Mouse (Mus musculus) thymus, postnatal 36 days (tissue): Measurements from ENCODE around the gene Lhx5.

ENCODE experiments used
- DNase-seq, 2 experiments: peaks; one replicate each; pipeline ENCODE4 v3.0.0; 2022; ENCODE audit warnings: mixed read lengths in 2 of 2

Lhx5 gene

DNA sequence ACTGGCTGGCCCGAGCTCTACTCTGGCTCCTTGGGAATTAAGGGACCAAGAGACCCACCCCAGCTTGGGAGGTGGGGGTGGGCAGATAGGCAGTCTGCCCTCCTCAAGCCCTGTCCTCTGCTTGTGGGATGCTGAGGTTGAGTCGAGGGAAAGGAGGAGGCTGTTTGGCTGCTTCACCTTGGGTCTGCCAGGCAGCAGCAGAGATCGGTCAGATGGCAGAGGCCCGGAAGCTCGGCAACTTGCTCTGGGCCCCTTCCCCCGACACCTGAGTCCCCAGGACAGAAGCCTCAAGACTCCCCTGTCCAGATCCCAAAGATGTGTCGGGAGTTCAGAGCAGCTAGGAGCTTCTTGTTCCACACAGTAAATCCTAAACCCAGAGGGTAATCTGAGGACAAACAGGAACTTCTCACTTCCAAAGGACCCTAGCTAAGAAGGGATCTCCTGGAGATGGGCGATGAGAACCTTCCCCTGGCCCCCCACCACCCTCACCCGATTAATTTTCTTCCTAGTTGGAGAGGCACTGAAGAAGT, 1.1 kb downstream of the Lhx5 start:
- DNase-seq: no peak

DNA sequence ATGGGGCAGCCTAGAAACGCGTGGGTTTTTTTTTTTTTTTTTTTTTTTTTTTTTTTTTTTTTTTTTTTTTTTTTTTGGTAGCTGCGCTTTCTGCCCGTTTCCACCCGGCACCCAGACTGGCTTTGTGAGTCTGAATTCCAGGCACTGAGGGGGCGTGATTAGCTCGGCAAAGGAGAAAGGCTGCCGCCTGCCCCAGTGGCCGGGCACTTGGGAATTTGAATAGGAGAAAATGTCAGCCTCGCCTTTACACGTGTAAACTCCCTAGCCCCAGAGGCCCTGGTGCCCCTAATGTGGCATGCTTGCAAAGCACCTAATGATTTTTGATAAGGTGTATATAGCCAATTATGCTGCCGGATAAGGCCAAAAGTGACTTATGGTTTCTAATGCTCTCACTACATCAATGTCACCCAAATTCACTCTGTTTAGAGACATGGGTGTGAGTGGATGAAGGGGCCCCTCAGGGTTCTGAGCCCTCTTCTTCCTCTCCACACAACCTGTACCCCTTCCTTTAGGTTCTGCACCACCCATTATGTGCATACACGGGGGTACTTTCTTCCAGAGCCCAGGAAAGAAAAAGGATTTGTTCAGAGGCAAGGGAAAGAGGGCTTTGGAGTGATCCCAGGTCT, 1.7 kb downstream of the Lhx5 start:
- DNase-seq: no peak

DNA sequence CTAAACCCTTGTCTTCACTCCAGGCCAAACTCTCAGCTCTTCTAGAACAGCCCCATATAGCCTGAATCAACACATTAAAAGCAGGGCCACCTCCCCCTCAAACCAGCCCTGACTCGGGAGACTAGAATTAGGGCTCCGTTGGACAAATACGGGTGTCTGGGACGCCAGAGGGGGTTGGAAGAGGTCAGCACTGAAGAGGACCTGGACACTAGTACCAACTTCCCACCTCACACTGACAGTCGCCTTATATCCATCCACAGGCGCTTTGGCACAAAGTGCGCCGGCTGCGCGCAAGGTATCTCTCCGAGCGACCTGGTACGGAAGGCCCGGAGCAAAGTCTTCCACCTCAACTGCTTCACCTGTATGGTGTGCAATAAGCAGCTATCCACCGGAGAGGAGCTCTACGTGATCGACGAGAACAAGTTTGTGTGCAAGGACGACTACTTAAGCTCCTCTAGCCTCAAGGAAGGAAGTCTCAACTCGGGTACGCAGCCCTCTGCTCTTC, 2.8 kb downstream of the Lhx5 start:
- DNase-seq: no peak

DNA sequence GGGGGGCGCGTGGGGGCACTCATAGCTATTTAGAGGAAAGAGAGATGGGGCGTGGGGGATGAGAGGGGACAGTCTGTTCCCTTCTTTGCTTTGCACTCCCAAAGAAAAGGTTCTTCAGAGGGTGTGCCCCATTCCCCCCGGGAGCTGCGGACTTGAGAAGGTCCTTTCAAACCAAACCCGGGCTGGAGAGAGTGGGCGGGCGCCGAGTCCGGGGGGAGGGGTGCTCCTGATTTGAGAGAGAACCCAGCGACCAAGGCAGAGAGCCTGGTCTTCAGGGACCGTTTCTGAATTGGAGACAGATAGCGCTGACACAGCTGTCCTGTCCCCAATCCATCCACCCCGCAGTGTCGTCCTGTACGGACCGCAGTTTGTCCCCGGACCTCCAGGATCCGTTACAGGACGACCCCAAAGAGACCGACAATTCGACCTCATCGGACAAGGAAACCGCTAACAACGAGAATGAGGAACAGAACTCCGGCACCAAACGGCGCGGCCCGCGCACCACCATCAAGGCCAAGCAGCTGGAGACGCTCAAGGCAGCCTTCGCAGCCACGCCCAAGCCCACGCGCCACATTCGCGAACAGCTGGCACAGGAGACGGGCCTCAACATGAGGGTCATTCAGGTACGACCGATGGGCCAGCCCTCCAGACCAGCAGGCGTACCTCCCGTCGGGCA, 3.6 kb downstream of the Lhx5 start:
- DNase-seq: no peak

DNA sequence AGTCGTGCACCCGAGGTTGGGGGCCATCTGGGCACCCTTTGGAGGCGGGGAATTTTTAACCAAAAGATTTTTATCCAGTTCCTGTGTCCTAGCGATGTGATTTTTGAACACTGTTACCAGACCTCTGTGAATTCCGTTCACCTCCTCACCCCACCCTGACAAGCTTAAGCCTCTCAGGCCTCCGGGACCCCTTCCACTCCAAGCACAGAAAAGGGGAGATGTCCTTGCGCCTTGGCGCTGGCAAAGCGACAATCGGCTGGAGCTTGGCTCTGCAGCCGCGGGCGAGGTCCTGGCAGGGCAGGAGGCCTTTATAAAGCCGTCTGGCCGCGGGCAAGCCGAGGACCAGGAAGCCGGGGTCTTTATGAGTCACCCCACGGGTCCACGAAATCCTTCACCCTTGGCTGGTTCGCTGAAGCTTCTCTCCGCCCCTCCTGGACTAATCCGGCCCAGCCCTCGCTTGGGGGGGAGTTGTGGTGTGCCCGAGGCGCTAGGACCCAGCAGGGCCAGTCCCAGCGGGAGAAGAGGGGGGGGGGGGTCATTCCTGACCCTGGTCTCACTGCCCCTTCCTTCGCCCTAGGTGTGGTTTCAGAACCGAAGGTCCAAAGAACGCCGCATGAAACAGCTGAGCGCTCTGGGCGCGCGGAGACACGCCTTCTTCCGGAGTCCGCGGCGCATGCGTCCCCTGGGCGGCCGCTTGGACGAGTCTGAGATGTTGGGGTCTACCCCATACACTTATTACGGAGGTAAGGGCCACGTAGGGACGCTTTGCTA, 4.4 kb downstream of the Lhx5 start:
- no peak for DNase-seq

DNA sequence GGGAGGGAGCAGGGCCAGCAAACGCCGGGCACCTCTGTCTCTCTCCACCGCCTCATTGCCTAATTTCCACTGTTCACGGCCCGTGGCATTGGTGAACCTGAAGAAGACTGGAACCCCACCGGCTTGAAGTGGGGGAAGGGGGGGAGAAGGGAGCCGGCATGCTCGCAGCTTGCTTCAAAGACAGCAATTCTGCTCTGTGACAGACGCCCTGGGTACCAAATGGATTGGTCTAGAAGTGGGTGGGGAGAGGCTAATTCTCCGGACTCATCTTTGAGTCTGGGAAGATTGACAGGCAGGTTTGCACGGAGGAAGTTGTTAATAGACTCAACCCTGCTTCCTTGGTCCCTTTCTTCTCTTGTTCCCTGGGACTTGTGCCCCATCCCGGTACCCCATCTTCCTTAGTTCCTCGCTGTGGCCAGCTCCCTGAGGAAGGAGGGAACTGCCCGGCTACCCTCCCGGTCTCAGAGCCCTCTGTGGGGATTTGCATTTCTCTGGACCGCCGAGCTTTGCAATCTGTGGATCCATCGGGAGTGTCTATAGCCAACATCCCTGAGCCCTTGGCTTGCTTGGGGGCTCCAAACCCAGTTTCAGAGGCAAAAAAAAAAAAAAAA, 5.5 kb downstream of the Lhx5 start:
- no peak for DNase-seq

DNA sequence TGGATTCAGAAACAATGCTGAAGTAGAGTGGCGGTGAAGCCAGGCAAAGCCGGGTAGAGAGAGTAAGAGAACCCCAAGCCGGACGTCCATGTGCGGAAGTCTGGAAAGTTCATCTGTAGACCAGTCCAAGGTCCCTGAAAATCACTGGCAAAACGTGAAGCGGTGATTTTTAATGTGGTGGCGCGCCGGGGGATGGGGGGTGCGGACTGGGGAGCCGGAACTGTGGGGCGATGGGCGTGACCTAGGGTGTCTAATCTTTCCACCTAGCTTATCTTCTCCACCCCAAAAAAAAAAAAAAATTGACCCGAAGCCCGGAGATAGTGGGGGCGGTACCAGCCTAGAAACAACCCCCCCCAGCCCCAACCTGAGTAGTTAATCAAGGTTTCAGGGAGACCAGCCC, 6.0 kb downstream of the Lhx5 start:
- no peak for DNase-seq

DNA sequence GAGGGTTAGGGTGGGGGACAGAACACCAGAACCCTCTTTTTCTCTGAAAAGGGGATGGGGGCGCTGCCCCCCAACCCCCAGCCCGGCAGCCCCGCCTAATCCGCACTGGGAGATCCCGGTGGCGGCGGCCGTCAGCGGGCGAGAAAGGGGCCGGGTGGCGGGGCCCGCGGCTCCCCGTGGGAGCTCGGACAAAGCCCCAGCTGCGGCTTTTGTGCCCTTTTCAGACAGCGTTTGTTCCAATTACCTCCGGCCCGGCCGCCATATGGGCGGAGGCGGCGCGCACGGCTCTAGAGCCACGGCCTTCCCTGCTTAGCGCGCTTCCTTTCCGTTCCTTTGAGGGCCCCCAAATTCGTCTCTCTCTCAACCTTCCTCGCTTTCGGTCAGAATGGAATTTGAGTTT, 6.5 kb downstream of the Lhx5 start:
- no peak for DNase-seq

DNA sequence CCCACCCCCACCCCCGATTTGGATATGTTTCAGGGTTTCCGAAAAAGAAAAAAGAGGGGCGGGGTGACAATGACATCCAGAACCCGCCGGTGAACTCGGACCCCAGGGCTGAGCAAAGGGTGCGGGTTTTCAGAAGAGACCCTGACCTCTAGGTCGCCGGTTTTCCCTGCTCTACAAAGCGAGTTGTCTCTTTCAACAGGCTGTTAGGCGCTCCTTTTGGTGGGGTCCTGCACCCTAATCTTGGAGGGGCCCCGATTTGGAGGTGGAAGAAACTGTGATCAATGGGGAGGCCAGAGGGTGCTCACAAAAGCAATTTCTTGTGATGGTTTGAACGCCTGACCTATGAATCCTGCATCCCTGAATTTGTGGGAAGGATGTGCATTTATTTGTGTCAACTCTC, 7.0 kb downstream of the Lhx5 start:
- no peak for DNase-seq

DNA sequence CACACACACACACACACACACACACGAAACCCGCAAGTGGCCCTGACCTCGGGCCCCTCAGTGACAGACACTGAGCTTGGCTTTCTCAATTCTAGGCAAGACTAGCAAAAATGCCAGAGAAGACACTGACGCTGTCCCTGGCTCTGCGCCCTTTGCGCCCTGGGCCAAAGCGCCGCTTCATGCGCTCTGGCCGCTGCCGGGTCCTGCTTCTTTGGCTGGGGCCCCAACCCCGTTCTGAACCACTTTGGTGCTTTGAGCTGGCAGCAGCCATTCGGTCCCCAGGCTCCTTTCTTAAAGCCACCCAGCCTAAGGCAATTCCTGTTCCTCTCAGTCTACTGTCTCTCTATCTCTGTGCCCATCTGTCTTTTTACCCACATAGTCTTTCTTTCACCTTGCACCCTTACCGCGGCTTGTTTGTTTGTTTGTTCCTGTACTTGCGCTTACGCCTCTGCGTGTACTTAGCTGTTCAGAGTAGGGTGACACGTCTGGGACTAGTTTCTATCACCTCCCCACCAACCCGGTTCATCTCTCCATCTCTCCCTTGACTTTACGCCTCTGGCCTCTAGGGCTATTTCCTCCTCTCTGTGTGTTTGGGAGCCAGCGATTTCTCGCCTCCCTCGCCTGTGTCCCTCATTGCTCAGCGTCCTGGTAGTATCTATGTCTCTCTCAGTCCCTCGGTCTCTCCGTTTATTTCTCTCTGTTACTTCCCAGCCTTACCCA, 7.7 kb downstream of the Lhx5 start:
- DNase-seq: no peak

DNA sequence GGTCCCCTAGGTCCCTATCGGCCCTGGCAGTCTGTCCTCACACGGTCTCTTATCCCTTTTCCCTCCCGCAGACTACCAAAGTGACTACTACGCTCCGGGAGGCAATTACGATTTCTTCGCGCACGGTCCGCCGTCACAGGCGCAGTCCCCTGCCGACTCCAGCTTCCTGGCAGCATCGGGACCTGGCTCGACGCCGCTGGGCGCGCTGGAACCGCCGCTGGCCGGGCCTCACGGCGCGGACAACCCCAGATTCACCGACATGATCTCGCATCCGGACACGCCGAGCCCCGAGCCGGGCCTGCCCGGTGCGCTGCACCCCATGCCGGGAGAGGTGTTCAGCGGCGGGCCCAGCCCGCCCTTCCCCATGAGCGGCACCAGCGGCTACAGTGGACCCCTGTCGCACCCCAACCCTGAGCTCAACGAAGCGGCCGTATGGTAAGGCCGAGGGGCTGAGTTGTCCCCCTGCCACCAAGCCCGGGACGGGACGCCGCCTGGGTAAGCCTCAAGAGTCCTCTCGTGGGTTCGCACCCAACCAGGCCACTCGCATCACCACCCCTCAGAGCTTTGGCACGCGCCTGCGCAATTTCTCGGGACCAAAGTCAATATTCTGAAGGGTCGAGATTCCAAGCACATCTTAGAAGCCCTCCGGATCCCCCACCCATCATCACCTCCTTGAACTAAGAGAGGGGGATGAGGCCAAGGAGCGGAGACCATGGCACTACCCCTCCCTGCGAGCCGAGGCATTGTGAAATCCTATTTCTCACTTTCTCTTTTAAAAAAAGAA, 8.6 kb downstream of the Lhx5 start:
- DNase-seq: no peak

DNA sequence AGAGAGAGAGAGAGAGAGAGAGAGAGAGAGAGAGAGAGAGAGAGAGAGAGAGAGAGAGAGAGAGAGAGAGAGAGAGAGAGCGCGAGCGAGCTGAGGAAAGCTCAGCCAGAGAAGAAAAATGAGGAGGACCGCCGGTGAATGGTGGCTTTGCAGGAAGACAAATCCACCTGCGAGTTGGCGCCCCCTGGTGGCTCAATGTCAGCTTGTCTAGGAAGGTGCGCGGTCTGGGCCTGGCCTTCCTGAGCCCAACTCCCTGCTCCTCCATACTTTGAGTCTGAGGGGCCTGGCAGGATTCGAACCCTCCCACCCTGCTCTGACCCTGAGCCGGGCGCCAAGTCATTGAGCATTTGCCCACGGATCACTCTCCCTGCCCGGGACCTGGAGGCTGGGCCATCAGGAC, 9.2 kb downstream of the Lhx5 start:
- peak; percentile 73 to 79 for DNase-seq

DNA sequence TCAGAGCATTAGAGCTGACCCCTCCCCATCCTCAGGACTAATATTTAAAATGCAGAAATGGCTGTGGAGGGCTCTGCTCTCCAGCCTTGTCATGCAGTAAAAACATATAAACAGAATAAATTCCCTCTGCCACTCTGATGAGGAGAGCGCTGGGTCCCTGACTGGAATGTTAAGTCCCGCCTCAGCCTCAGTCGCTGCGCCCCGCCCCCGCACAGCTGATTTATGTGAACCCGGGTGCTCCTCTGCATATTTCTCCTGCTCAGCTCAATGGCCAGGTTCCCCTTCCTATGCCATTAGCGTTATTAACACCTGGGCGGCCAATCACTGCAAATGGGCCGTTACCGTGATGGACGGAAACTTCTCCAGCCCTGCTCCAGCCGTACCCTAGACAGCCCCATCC, 15.8 kb downstream of the Lhx5 start:
- no peak for DNase-seq

DNA sequence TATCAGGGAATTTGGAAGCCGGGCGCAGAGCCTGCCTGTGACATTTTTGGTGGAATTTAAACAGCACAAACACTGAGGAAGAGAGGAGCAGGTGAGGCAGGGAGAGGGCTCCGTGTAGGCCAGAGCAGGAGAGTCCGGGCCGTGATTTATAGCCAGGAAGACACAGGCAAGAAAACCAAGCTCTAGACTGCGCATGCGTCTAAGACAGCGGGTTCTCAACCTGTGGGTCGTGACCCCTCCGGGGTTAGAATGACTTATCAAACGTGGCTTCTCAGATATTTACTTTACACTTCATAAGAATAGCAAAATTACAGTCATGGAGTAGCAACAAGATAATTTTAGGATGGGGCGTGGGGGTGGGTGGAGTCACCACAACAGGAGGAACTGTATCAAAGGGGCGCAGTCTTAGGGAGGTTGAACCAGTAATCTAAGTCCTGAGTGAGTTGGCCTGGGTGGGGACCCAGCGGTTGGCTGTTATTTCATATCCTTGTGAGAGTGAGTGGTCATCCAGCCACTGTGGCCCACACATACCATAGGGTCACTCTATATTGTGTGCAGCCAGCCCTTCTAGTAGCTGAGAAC, 23.3 kb downstream of the Lhx5 start:
- DNase-seq: no peak

DNA sequence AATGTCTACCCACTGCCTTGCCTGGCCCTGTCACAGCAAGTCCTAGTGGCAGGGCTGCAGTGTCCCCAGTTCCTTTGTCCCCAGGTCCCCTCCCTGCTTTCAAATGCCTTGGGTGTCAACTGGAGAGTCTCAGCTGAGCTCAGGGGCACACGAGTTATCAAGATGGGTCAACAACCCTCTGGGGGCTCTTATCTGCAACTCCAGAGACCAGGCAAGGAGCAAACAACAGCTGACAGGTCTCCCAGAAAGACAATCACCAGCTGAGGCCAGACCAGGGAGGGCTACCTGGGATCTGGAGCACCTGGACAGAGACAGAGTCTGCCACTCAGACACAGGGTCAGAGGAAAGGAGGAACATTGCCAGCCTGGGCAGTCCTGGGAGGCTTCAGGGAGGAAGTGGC, 24.8 kb downstream of the Lhx5 start:
- DNase-seq: no peak

DNA sequence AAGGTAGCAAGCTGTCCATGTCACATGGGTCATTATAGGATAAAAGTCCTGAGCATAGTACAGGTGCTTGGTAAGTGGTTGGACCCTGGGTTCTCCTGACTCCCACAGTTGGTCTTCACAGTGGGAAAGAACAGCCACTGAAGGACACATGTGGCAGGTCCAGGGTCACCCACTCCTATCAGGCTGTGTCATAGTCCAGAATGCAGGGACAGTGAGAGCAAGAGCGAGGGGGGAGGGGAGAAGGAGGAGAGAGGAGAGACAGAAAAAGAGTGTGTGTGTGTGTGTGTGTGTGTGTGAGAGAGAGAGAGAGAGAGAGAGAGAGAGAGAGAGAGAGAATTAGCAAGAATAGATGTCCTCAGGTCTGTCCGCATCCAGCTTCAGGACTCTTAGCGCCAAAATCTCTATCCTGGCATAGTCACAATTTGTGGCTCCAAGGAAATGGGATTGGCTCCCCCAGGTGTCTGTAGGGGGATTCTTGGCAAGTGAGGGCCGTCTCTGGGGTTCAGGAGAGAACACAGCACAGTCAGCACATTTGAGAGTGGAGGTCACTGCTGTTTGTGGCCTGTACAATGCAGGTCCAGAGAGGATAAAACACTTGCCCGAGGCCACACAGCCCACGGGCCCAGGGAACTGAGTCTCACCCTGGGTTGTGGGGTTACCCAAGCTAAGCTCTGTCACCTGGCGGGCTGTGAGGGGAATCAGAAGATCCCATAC, 25.5 kb downstream of the Lhx5 start:
- no peak for DNase-seq

DNA sequence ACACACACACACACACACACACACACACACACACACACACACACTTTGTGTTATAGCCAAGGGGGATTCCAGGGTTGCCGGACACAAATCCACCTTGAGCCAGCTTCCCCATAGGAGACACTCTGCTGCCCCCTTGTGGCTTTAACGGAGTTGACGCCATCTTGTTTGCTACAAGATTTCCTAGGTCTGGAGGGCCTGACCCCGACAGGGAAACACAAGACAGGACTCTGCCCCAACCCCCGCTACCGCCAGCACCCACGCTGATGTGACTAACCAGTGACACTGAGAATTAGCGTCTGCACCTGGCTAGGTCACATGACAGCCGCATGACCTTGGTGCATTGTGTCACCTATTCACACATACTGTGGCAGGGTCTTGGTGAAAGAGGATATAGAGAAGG, 26.1 kb downstream of the Lhx5 start:
- peak; percentile 37 to 47 for DNase-seq

DNA sequence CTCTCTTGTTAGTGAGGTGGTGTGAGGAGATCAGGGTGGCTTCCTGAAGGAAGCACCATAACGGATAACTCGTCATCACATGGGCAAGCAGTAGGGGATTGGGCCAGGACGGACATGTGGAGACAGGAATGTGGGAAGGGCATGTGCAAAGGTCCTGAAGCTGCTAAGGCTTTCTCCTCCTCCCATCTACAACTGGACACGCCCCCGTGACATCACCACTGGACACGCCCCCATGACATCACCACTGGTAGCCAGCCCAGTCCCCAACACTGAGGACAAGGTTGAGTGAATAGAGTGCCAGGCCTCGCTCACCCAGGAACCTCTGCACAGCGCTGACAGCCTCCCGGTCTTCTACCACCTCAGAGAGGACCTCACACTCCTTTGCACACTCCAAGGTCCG, 27.6 kb downstream of the Lhx5 start:
- DNase-seq: no peak

DNA sequence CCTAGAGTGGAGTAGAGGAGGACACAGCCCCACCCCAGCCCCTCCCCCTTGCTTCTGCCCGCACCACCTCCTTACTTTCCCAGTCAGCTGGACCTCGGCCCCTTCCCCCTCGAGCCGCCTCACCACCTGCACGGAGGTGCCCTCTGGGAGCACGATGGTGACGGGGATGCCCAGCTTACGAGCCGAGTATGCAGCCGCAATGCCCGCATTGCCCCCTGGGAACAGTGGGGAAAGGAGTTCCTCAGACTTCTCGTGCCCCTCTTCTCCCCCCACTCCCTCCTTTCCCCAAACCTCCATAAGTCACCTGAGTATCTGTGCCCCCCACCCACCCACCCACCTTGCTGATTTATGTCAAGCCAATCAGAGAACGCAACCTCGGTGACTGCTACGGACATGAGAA, 30.4 kb downstream of the Lhx5 start:
- no peak for DNase-seq

DNA sequence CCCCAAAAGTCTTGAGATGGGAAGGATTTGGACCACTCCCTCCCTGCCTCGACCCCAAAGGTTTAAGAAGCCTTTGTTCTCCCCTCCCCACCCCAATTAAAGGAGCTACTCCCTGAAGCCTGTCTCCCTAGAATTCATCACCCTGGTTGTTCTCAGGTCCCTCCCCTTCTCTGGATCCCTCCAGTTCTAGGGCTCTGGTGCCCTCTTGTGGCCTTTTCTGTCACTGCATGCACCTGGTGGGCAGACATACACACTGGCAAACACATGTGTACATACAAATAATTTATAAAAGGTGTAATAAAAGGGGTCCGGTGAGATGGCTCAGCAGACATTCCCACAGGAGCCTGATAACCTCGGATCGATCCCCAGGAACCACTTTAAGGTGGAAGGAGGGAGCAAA, 32.8 kb downstream of the Lhx5 start:
- no peak for DNase-seq

DNA sequence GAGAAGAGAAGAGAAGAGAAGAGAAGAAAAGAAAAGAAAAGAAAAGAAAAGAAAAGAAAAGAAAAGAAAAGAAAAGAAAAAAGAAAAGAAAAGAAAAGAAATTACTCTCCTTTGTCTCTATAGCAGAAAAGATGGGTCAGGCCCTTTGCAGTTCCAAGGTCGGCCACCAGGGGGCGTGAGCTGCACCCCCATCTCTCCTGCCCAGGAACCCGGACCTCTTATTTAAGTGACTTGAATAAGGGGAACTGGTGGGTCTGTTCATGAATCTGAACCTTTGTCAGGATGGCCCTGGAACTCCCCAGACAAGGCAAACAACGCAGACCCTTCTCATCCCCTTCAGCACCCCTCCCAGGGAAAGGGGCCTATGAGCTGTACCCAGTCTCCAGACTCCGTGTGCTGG, 33.6 kb downstream of the Lhx5 start:
- peak; percentile 27 to 38 for DNase-seq
